ENCODE assay signal across 10 mouse cellular contexts in the genomic region with DNA sequence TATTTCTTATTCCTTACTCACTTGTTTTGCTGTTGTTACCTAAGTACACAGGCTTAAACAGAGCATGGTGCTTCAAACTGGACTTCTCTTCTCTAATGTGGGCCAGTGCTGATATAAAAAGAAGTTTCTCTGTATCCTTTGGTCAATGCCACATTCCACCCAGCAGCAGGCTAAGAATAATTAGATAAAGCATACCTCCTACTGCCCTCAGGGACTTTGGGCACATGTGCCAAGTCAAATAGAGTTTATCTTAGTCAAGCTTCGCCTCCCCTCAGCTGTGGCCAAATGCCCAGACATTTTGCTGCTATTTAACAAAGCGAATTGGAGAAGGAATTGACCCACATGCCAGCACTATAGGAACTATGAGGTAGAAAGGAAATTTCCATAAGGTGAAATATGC.
DNase-seq lines count a peak whose midpoint lies in the region; TF ChIP-seq lines count a peak whose summit lies in the region.
"Had no signal": no experiment of that assay in that cellular context is flagged by ENCODE, and none has a peak within 500 bp of the region (broad histone marks: within the 10 kb centered on the region; RNA-seq: fewer than 3 reads in every experiment).

No protein-coding gene starts in this region.

- H3K36me3 ChIP-seq in heart, adult 2 months (ENCODE audit: control insufficient read depth, insufficient read depth, low read length) = no peaks in the 10 kb centered on the region
- H3K36me3 ChIP-seq in heart, embryonic 10.5 days = no peaks in the 10 kb centered on the region
- H3K36me3 ChIP-seq: heart, embryonic 13.5 days had no signal

- TF ChIP-seq EP300 in heart, adult 2 months (IDR thresholded peaks at IDR 0.05; ENCODE audit: insufficient read depth, low read depth, low read length) = no peak

- no peaks in the 10 kb centered on the region for H3K27me3 ChIP-seq in heart, adult 2 months (ENCODE audit: control insufficient read depth, insufficient read depth, low read length)
- no peaks in the 10 kb centered on the region for H3K27me3 ChIP-seq in heart, embryonic 10.5 days (ENCODE audit: insufficient read depth, poor library complexity, severe bottlenecking)
- H3K27me3 ChIP-seq: heart, embryonic 13.5 days had no signal

- no peak overlapping the region for H3K4me3 ChIP-seq in heart, adult 2 months
- H3K4me3 ChIP-seq in heart, embryonic 10.5 days = no peak overlapping the region
- H3K4me3 ChIP-seq: heart, embryonic 13.5 days had no signal

- H3K4me1 ChIP-seq in heart, adult 2 months (ENCODE audit: control insufficient read depth, insufficient read depth, low read length) = no peaks in the 10 kb centered on the region
- H3K4me1 ChIP-seq in heart, embryonic 10.5 days = no peaks in the 10 kb centered on the region

- H3K27ac ChIP-seq in heart, adult 2 months = peak overlapping the region; percentile 72
- H3K27ac ChIP-seq in heart, embryonic 10.5 days = no peak overlapping the region
- H3K27ac ChIP-seq: heart, embryonic 13.5 days had no signal

- intact Hi-C loops in heart, adult 2 months (cut with DNase I) = no loop called here

- 16% methylated on average over 2 of the region's 2 CpGs for WGBS in heart, adult 2 months
- WGBS in heart, embryonic 10.5 days = 49% methylated on average over 2 of the region's 2 CpGs

- H3K9me3 ChIP-seq in heart, embryonic 10.5 days = no peaks in the 10 kb centered on the region
- H3K9me3 ChIP-seq: heart, embryonic 13.5 days had no signal

- H3K9ac ChIP-seq in heart, adult 2 months (ENCODE audit: low read depth, low read length) = no peak overlapping the region
- H3K9ac ChIP-seq: heart, embryonic 13.5 days had no signal

- peak; percentile 59 for TF ChIP-seq CTCF in heart, adult 2 months (IDR thresholded peaks at IDR 0.05)

- DNase-seq in heart, adult 2 months = peak; percentile 20 to 53
- no peak for DNase-seq in heart, embryonic 10.5 days (ENCODE audit: low spot score)
- DNase-seq in Muller cell, postnatal 12 days (ENCODE audit: inconsistent ontology term) = peak; percentile 87
- DNase-seq in cerebellum, adult 9-11 months = peak; percentile 44
- peak; percentile 25 to 41 for DNase-seq in kidney, adult 8-10 months
- no peak for DNase-seq in embryo, embryonic 10 days (ENCODE audit: low spot score)
- no peak for DNase-seq in left cerebral cortex, adult 9 months (ENCODE audit: low spot score in 2 of 2)
- DNase-seq in right cerebral cortex, postnatal 14 days = no peak
- DNase-seq: thymus, adult 2 months had no signal

- H3K79me2 ChIP-seq in heart, adult 2 months (replicated peaks; ENCODE audit: control insufficient read depth, insufficient read depth, low read length) = no peaks in the 10 kb centered on the region

- no peak for TF ChIP-seq POLR2A in heart, adult 2 months (IDR thresholded peaks at IDR 0.05; ENCODE audit: insufficient read depth, low read depth, low read length)

Comparison
In these comparisons a context has a peak if more than half of its experiments do, and no peak if none do; other contexts are left out.
1. DNase-seq: peak in heart, adult 2 months (2 of 2), Muller cell, postnatal 12 days (single experiment), cerebellum, adult 9-11 months (single experiment) and kidney, adult 8-10 months (2 of 2); none in heart, embryonic 10.5 days (single experiment), embryo, embryonic 10 days (single experiment), left cerebral cortex, adult 9 months (0 of 2) and right cerebral cortex, postnatal 14 days (single experiment).